Mouse (Mus musculus) intestine, embryonic 16.5 days (tissue): Measurements from ENCODE around the gene Cebpb. TPM values are rescaled to one million over a fixed set of nuclear protein-coding genes. Genes with fewer than 3 reads are reported as not detected.

Experiments
- ATAC-seq: fragments of 200-750 bp; cut with Nextera tagmentation; 2 replicates; pipeline ENCODE4 v1.8.0; 2017; ENCODE audit warnings: moderate TSS enrichment, moderate library complexity
- H3K27ac ChIP-seq: fragments of 300-500 bp; sonication (generic); 2 replicates; pipeline ENCODE4 v1.5.1; 2014; ENCODE audit warnings: mild to moderate bottlenecking, low read length
- H3K27me3 ChIP-seq: fragments of 300-500 bp; sonication (generic); replicated peaks from 2 replicates; pipeline ENCODE4 v1.6.1; 2014; ENCODE audit warnings: low read length, control low read depth, mixed read lengths; ENCODE audit not compliant: control insufficient read depth, insufficient read depth
- H3K36me3 ChIP-seq: fragments of 300-500 bp; sonication (generic); 2 replicates; pipeline ENCODE4 v1.6.1; 2014; ENCODE audit warnings: low read length, control low read depth; ENCODE audit not compliant: control insufficient read depth, insufficient read depth
- H3K4me1 ChIP-seq: fragments of 300-500 bp; sonication (generic); 2 replicates; pipeline ENCODE4 v1.6.1; 2014; ENCODE audit warnings: low read length, control low read depth, mixed read lengths; ENCODE audit not compliant: control insufficient read depth, insufficient read depth
- H3K4me2 ChIP-seq: fragments of 300-500 bp; sonication (generic); 2 replicates; pipeline ENCODE4 v1.6.1; 2014; ENCODE audit warnings: low read depth, low read length, control low read depth
- H3K4me3 ChIP-seq: fragments of 300-500 bp; sonication (generic); 2 replicates; pipeline ENCODE4 v1.5.1; 2014; ENCODE audit warnings: mild to moderate bottlenecking, low read length
- H3K9ac ChIP-seq: fragments of 300-500 bp; sonication (generic); 2 replicates; pipeline ENCODE4 v1.6.1; 2014; ENCODE audit warnings: low read depth, low read length
- H3K9me3 ChIP-seq: fragments of 300-500 bp; sonication (generic); 2 replicates; pipeline ENCODE4 v1.6.1; 2016; ENCODE audit warnings: low read length, control low read depth; ENCODE audit not compliant: control insufficient read depth
- WGBS: fragments of 180-500 bp; shearing (Covaris S2); extraction: QIAGEN DNeasy Blood & Tissue Kit; methylation state at CpG from one replicate; pipeline ENCODE4 v1.1.7; 2014; 5-methylcytosine and 5-hydroxymethylcytosine counted together
- polyA plus RNA-seq: library from polyadenylated mRNA; unstranded; fragments of >200 nt; fragmentation: Nextera tagmentation; extraction: Ambion mirVana; gene quantifications from 2 replicates; pipeline ENCODE4 v1.2.1, GENCODE M21; 2015

Gene Cebpb
- polyA plus RNA-seq, 1 experiment from 2014 or later, result 0.65 TPM

GRCm38 (mm10) chr2:167661270-167662203, 27.2 kb upstream of the Cebpb start, which contains the start of gene Gm20431:
Gene Gm20431, minus strand, starts transcription at chr2:167661496.
- Histone ChIP-seq H3K9ac (peak within 1 kb of the TSS; percentile 91), H3K4me1 (peaks cover 34% of the 10 kb centered on the region), H3K27ac (peak within 1 kb of the TSS; percentile 71), H3K27me3 (no peaks in the 10 kb centered on the region), H3K36me3 (peaks cover 2% of the 10 kb centered on the region; the same call in 1 of the 2 replicates), H3K9me3 (no peaks in the 10 kb centered on the region), H3K4me3 (peak within 1 kb of the TSS; percentile 83), H3K4me2 (peak within 1 kb of the TSS; percentile 90)
- under 1% methylated on average over 107 of the region's 110 CpGs for WGBS
- ATAC-seq, result peak; percentile 96

- Histone ChIP-seq H3K4me1 (peaks cover 34% of the 10 kb centered on the region), H3K27me3 (no peaks in the 10 kb centered on the region), H3K4me2 (no peak overlapping the region), H3K36me3 (peaks cover under 1% of the 10 kb centered on the region; the same call in 1 of the 2 replicates), H3K9ac (no peak overlapping the region), H3K27ac (no peak overlapping the region), H3K9me3 (no peaks in the 10 kb centered on the region), H3K4me3 (no peak overlapping the region)
- ATAC-seq, result no peak
- WGBS, result 52% methylated on average over 6 of the region's 6 CpGs
Measured at GRCm38 (mm10) chr2:167662713-167663112, 26.0 kb upstream of the Cebpb start.

GRCm38 (mm10) chr2:167665972-167666713, 22.6 kb upstream of the Cebpb start:
- Histone ChIP-seq H3K9me3 (no peaks in the 10 kb centered on the region), H3K27me3 (no peaks in the 10 kb centered on the region), H3K9ac (no peak overlapping the region), H3K4me1 (peaks cover 11% of the 10 kb centered on the region), H3K4me2 (no peak overlapping the region), H3K36me3 (no peaks in the 10 kb centered on the region), H3K4me3 (no peak overlapping the region), H3K27ac (no peak overlapping the region)
- ATAC-seq, result no peak
- 80% methylated on average over 18 of the region's 18 CpGs for WGBS

- Histone ChIP-seq H3K9ac (no peak overlapping the region), H3K4me1 (peaks cover 15% of the 10 kb centered on the region), H3K36me3 (no peaks in the 10 kb centered on the region), H3K9me3 (no peaks in the 10 kb centered on the region), H3K27me3 (no peaks in the 10 kb centered on the region), H3K27ac (no peak overlapping the region), H3K4me3 (no peak overlapping the region), H3K4me2 (no peak overlapping the region)
- ATAC-seq, result no peak
- WGBS, result 83% methylated on average over 5 of the region's 5 CpGs
Measured at GRCm38 (mm10) chr2:167668426-167668825, 20.3 kb upstream of the Cebpb start.

GRCm38 (mm10) chr2:167669398-167669797, 19.3 kb upstream of the Cebpb start:
- H3K9ac ChIP-seq, result no peak overlapping the region
- peaks cover 15% of the 10 kb centered on the region for H3K4me1 ChIP-seq
- H3K4me2 ChIP-seq, result no peak overlapping the region
- H3K36me3 ChIP-seq, result no peaks in the 10 kb centered on the region
- H3K9me3 ChIP-seq, result no peaks in the 10 kb centered on the region
- no peak overlapping the region for H3K27ac ChIP-seq
- no peak for ATAC-seq
- H3K27me3 ChIP-seq, result no peaks in the 10 kb centered on the region
- WGBS, result 59% methylated on average over 4 of the region's 4 CpGs
- H3K4me3 ChIP-seq, result no peak overlapping the region

GRCm38 (mm10) chr2:167671101-167671633, 17.5 kb upstream of the Cebpb start:
- no peak overlapping the region for H3K9ac ChIP-seq
- no peaks in the 10 kb centered on the region for H3K36me3 ChIP-seq
- no peak overlapping the region for H3K4me3 ChIP-seq
- H3K4me1 ChIP-seq, result peaks cover 15% of the 10 kb centered on the region
- H3K27me3 ChIP-seq, result no peaks in the 10 kb centered on the region
- ATAC-seq, result peak; percentile 83
- H3K27ac ChIP-seq, result peak overlapping the region; percentile 57; the same call in 1 of the 2 replicates
- H3K9me3 ChIP-seq, result no peaks in the 10 kb centered on the region
- no peak overlapping the region for H3K4me2 ChIP-seq
- WGBS, result 56% methylated on average over 5 of the region's 5 CpGs

- H3K9me3 ChIP-seq, result no peaks in the 10 kb centered on the region
- no peak overlapping the region for H3K27ac ChIP-seq
- ATAC-seq, result no peak
- peaks cover 15% of the 10 kb centered on the region for H3K4me1 ChIP-seq
- H3K4me3 ChIP-seq, result no peak overlapping the region
- no peaks in the 10 kb centered on the region for H3K27me3 ChIP-seq
- H3K4me2 ChIP-seq, result no peak overlapping the region
- no peak overlapping the region for H3K9ac ChIP-seq
- 30% methylated on average over 13 of the region's 13 CpGs for WGBS
- H3K36me3 ChIP-seq, result no peaks in the 10 kb centered on the region
Measured at GRCm38 (mm10) chr2:167672212-167672685, 16.5 kb upstream of the Cebpb start.

- 33% methylated on average over 14 of the region's 14 CpGs for WGBS
- no peak for ATAC-seq
- peaks cover 17% of the 10 kb centered on the region for H3K4me1 ChIP-seq
Measured at GRCm38 (mm10) chr2:167675120-167675909, 13.4 kb upstream of the Cebpb start.

More at GRCm38 (mm10) chr2:167675120-167675909, 13.4 kb upstream of the Cebpb start:
- Histone ChIP-seq H3K27me3 (no peaks in the 10 kb centered on the region), H3K9me3 (no peaks in the 10 kb centered on the region), H3K36me3 (no peaks in the 10 kb centered on the region), H3K9ac (no peak overlapping the region), H3K27ac (no peak overlapping the region), H3K4me3 (no peak overlapping the region), H3K4me2 (no peak overlapping the region)
